Mouse (Mus musculus): ENCODE results near the gene Slc37a3. TPM values are rescaled to one million over a fixed set of nuclear protein-coding genes. Genes with fewer than 3 reads are reported as not detected.
A peak's percentile ranks its signal among the peaks of the same experiment; 100 is the strongest.

Gene Slc37a3
- polyA plus RNA-seq, 1 experiment = 27.8 TPM

- TF ChIP-seq CTCF (IDR thresholded peaks at IDR 0.05; ENCODE audit: borderline replicate concordance, insufficient read depth, low read depth, low read length) = no peak
- TF ChIP-seq POLR2A (IDR thresholded peaks at IDR 0.05; ENCODE audit: borderline replicate concordance, insufficient read depth, low read length) = no peak
- Histone ChIP-seq H3K4me1 (ENCODE audit: control insufficient read depth, insufficient read depth, low read length) (peaks cover 23% of the 10 kb centered on the region), H3K27ac (ENCODE audit: insufficient read depth, low read length) (no peak overlapping the region), H3K27me3 (ENCODE audit: control insufficient read depth, insufficient read depth, low read length) (no peaks in the 10 kb centered on the region), H3K4me3 (replicated peaks; ENCODE audit: insufficient read depth, low read depth, low read length) (no peak overlapping the region)
- DNase-seq = peak; percentile 34 to 46
- 66% methylated on average over 7 of the region's 7 CpGs for WGBS
Measured at GRCm38 (mm10) chr6:39331998-39332700, 45.3 kb downstream of the Slc37a3 start.

GRCm38 (mm10) chr6:39330981-39331380 is 46.5 kb downstream of the Slc37a3 start:
- TF ChIP-seq POLR2A (IDR thresholded peaks at IDR 0.05; ENCODE audit: borderline replicate concordance, insufficient read depth, low read length) = no peak
- no peak for TF ChIP-seq CTCF (IDR thresholded peaks at IDR 0.05; ENCODE audit: borderline replicate concordance, insufficient read depth, low read depth, low read length)
- 21% methylated on average over 7 of the region's 7 CpGs for WGBS
- Histone ChIP-seq H3K27ac (ENCODE audit: insufficient read depth, low read length) (no peak overlapping the region), H3K27me3 (ENCODE audit: control insufficient read depth, insufficient read depth, low read length) (no peaks in the 10 kb centered on the region), H3K4me1 (ENCODE audit: control insufficient read depth, insufficient read depth, low read length) (peaks cover 23% of the 10 kb centered on the region), H3K4me3 (replicated peaks; ENCODE audit: insufficient read depth, low read depth, low read length) (no peak overlapping the region)
- peak; percentile 80 to 88 for DNase-seq

- peak; percentile 52 to 58 for DNase-seq
- no peaks in the 10 kb centered on the region for H3K27me3 ChIP-seq (ENCODE audit: control insufficient read depth, insufficient read depth, low read length)
- H3K27ac ChIP-seq (ENCODE audit: insufficient read depth, low read length) = peak overlapping the region; percentile 3; the same call in 1 of the 2 replicates
- peaks cover 18% of the 10 kb centered on the region for H3K4me1 ChIP-seq (ENCODE audit: control insufficient read depth, insufficient read depth, low read length)
- no peak overlapping the region for H3K4me3 ChIP-seq (replicated peaks; ENCODE audit: insufficient read depth, low read depth, low read length)
- 62% methylated on average over 5 of the region's 5 CpGs for WGBS
- TF ChIP-seq CTCF (IDR thresholded peaks at IDR 0.05; ENCODE audit: borderline replicate concordance, insufficient read depth, low read depth, low read length) (no peak), POLR2A (IDR thresholded peaks at IDR 0.05; ENCODE audit: borderline replicate concordance, insufficient read depth, low read length) (no peak)
Measured at GRCm38 (mm10) chr6:39320286-39320685, 57.2 kb downstream of the Slc37a3 start.

GRCm38 (mm10) chr6:39319061-39319761 is 58.3 kb downstream of the Slc37a3 start:
- Histone ChIP-seq H3K27ac (ENCODE audit: insufficient read depth, low read length) (peak overlapping the region; percentile 97), H3K4me1 (ENCODE audit: control insufficient read depth, insufficient read depth, low read length) (peaks cover 18% of the 10 kb centered on the region), H3K4me3 (replicated peaks; ENCODE audit: insufficient read depth, low read depth, low read length) (peak overlapping the region; percentile 32), H3K27me3 (ENCODE audit: control insufficient read depth, insufficient read depth, low read length) (no peaks in the 10 kb centered on the region)
- WGBS = 4% methylated on average over 19 of the region's 19 CpGs
- peak; percentile 87 to 93 for DNase-seq
- TF ChIP-seq CTCF (IDR thresholded peaks at IDR 0.05; ENCODE audit: borderline replicate concordance, insufficient read depth, low read depth, low read length) (no peak), POLR2A (IDR thresholded peaks at IDR 0.05; ENCODE audit: borderline replicate concordance, insufficient read depth, low read length) (peak; percentile 31; the same call in 1 of the 2 replicates)

- DNase-seq = no peak
- no peak for TF ChIP-seq POLR2A (IDR thresholded peaks at IDR 0.05; ENCODE audit: borderline replicate concordance, insufficient read depth, low read length)
- TF ChIP-seq CTCF (IDR thresholded peaks at IDR 0.05; ENCODE audit: borderline replicate concordance, insufficient read depth, low read depth, low read length) = no peak
- Histone ChIP-seq H3K4me3 (replicated peaks; ENCODE audit: insufficient read depth, low read depth, low read length) (no peak overlapping the region), H3K4me1 (ENCODE audit: control insufficient read depth, insufficient read depth, low read length) (peaks cover 18% of the 10 kb centered on the region), H3K27me3 (ENCODE audit: control insufficient read depth, insufficient read depth, low read length) (no peaks in the 10 kb centered on the region), H3K27ac (ENCODE audit: insufficient read depth, low read length) (peak overlapping the region; percentile 78)
- 39% methylated on average over 2 of the region's 2 CpGs for WGBS
Measured at GRCm38 (mm10) chr6:39318631-39319010, 58.9 kb downstream of the Slc37a3 start.

GRCm38 (mm10) chr6:39317854-39318630 is 59.4 kb downstream of the Slc37a3 start:
- Histone ChIP-seq H3K27me3 (ENCODE audit: control insufficient read depth, insufficient read depth, low read length) (no peaks in the 10 kb centered on the region), H3K4me1 (ENCODE audit: control insufficient read depth, insufficient read depth, low read length) (peaks cover 18% of the 10 kb centered on the region), H3K4me3 (replicated peaks; ENCODE audit: insufficient read depth, low read depth, low read length) (no peak overlapping the region), H3K27ac (ENCODE audit: insufficient read depth, low read length) (peak overlapping the region; percentile 78)
- TF ChIP-seq POLR2A (IDR thresholded peaks at IDR 0.05; ENCODE audit: borderline replicate concordance, insufficient read depth, low read length) (no peak), CTCF (IDR thresholded peaks at IDR 0.05; ENCODE audit: borderline replicate concordance, insufficient read depth, low read depth, low read length) (no peak)
- WGBS = 61% methylated on average over 10 of the region's 10 CpGs
- peak; percentile 28 to 52 for DNase-seq

- Histone ChIP-seq H3K4me1 (ENCODE audit: control insufficient read depth, insufficient read depth, low read length) (peaks cover 18% of the 10 kb centered on the region), H3K27ac (ENCODE audit: insufficient read depth, low read length) (no peak overlapping the region), H3K27me3 (ENCODE audit: control insufficient read depth, insufficient read depth, low read length) (no peaks in the 10 kb centered on the region), H3K4me3 (replicated peaks; ENCODE audit: insufficient read depth, low read depth, low read length) (no peak overlapping the region)
- no peak for TF ChIP-seq POLR2A (IDR thresholded peaks at IDR 0.05; ENCODE audit: borderline replicate concordance, insufficient read depth, low read length)
- TF ChIP-seq CTCF (IDR thresholded peaks at IDR 0.05; ENCODE audit: borderline replicate concordance, insufficient read depth, low read depth, low read length) = no peak
- DNase-seq = no peak
- WGBS = 91% methylated on average over 5 of the region's 6 CpGs
Measured at GRCm38 (mm10) chr6:39316089-39316488, 61.4 kb downstream of the Slc37a3 start.

Data from cerebellum, adult 2 months (tissue).